In genomic region chr8:83441656-83442242, GRCm38 (mm10) we compare ENCODE assay signal across 7 mouse cellular contexts. TPM values are rescaled to one million over a fixed set of nuclear protein-coding genes. Genes with fewer than 3 reads are reported as not detected.
DNase-seq lines count a peak whose midpoint lies in the region; ATAC-seq and TF ChIP-seq lines count a peak whose summit lies in the region.

No protein-coding gene starts in this region.

- H3K36me3 ChIP-seq in lung, embryonic 14.5 days (ENCODE audit: insufficient read depth), result peaks cover 14% of the 10 kb centered on the region; the same call in 1 of the 2 replicates
- peaks cover under 1% of the 10 kb centered on the region; the same call in 1 of the 2 replicates for H3K36me3 ChIP-seq in heart, embryonic 15.5 days

- no peak for TF ChIP-seq CTCF in lung, embryonic 14.5 days (IDR thresholded peaks at IDR 0.05; ENCODE audit: low read depth)

- DNase-seq in lung, embryonic 14.5 days, result peak; percentile 50
- DNase-seq in lung, postnatal 14 days, result no peak
- DNase-seq in c-Kit-positive CD71-positive TER-119-positive erythroid progenitor cells, embryonic 14.5 days (ENCODE audit: low spot score), result peak; percentile 30
- peak; percentile 14 for DNase-seq in lung, postnatal 36 days
- DNase-seq in right cerebral cortex, adult 18-20 months, result no peak
- DNase-seq in thymus, postnatal 25 days, result no peak

- peak overlapping the region; percentile 68 for H3K4me2 ChIP-seq in lung, embryonic 14.5 days
- peak overlapping the region; percentile 71 for H3K4me2 ChIP-seq in heart, embryonic 15.5 days

- no peak for ATAC-seq in lung, embryonic 14.5 days (ENCODE audit: insufficient read depth)
- ATAC-seq in heart, embryonic 15.5 days (replicated peaks; ENCODE audit: insufficient number of reproducible peaks, insufficient read depth, low FRiP score, low read depth), result no peak

- peaks cover 8% of the 10 kb centered on the region; the same call in 1 of the 2 replicates for H3K4me1 ChIP-seq in lung, embryonic 14.5 days (ENCODE audit: insufficient read depth)
- peaks cover 9% of the 10 kb centered on the region for H3K4me1 ChIP-seq in heart, embryonic 15.5 days (replicated peaks)

- WGBS in lung, embryonic 14.5 days, result under 1% methylated on average over 29 of the region's 29 CpGs
- under 1% methylated on average over 29 of the region's 29 CpGs for WGBS in heart, embryonic 15.5 days

- H3K9ac ChIP-seq in lung, embryonic 14.5 days, result peak overlapping the region; percentile 89
- peak overlapping the region; percentile 92 for H3K9ac ChIP-seq in heart, embryonic 15.5 days

- peak overlapping the region; percentile 87 for H3K4me3 ChIP-seq in lung, embryonic 14.5 days (ENCODE audit: low read depth, low read length)
- peak overlapping the region; percentile 78 for H3K4me3 ChIP-seq in heart, embryonic 15.5 days

- H3K27ac ChIP-seq in lung, embryonic 14.5 days (ENCODE audit: low read depth), result peak overlapping the region; percentile 85
- peak overlapping the region; percentile 84 for H3K27ac ChIP-seq in heart, embryonic 15.5 days

- no peaks in the 10 kb centered on the region for H3K27me3 ChIP-seq in lung, embryonic 14.5 days (ENCODE audit: insufficient read depth, low read length)
- H3K27me3 ChIP-seq in heart, embryonic 15.5 days, result no peaks in the 10 kb centered on the region

- H3K9me3 ChIP-seq in lung, embryonic 14.5 days (ENCODE audit: low read depth, low read length), result no peaks in the 10 kb centered on the region
- H3K9me3 ChIP-seq in heart, embryonic 15.5 days (replicated peaks), result no peaks in the 10 kb centered on the region

RNA-seq across cellular contexts. Expression of gene Scoc, which starts 16.4 kb away (rescaled TPM):
- 115 and 123 TPM in 2 replicates for polyA plus RNA-seq in lung, embryonic 14.5 days (2014; fragmentation: Nextera tagmentation; extraction: Ambion mirVana)
- 68.4 and 80.7 TPM in 2 replicates for polyA plus RNA-seq in heart, embryonic 15.5 days (2015; fragmentation: Nextera tagmentation; extraction: Ambion mirVana)

RNA-seq across cellular contexts. Expression of gene Clgn, which starts 52.1 kb away (rescaled TPM):
- polyA plus RNA-seq in lung, embryonic 14.5 days (2014; fragmentation: Nextera tagmentation; extraction: Ambion mirVana), result 0.05 and 0.12 TPM in 2 replicates
- 0.04 and 0.10 TPM in 2 replicates for polyA plus RNA-seq in heart, embryonic 15.5 days (2015; fragmentation: Nextera tagmentation; extraction: Ambion mirVana)

Comparison
In these comparisons a context has a peak if more than half of its experiments do, and no peak if none do; other contexts are left out.
1. DNase-seq: peak in lung, embryonic 14.5 days (single experiment), c-Kit-positive CD71-positive TER-119-positive erythroid progenitor cells, embryonic 14.5 days (single experiment) and lung, postnatal 36 days (single experiment); none in lung, postnatal 14 days (single experiment), right cerebral cortex, adult 18-20 months (single experiment) and thymus, postnatal 25 days (single experiment).